Mouse (Mus musculus): Measurements from ENCODE around the gene Gpr25.

DNA sequence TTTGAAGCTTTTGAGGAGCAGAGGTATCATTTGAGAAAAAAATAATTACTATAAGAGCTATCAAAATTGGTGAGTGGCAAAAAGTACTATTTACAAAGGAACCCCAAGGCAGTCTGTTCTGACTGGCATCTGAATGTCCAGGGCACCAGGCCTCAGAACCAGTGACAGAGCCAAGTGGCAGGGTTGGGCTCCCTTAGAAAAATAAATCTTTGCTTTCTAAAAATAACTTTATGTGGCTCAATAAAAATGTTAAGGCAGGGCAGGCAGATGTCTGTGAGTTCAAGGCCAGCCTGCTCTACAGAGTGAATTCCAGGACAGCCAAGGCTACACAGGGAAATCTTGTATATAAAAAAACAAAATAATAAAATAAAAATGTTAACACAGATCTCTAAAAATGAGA, 33.3 kb upstream of the Gpr25 start:
- TF ChIP-seq USF2 (IDR thresholded peaks at IDR 0.05; ENCODE audit: borderline replicate concordance in 1 of 2, insufficient read depth in 1 of 2, low read depth in 1 of 2, low read length in 2 of 2), result no peak
- TF ChIP-seq MAX (IDR thresholded peaks at IDR 0.05; ENCODE audit: low read length), result no peak
- TF ChIP-seq CTCF (IDR thresholded peaks at IDR 0.05 in 2 of 3, conservative IDR thresholded peaks at IDR 0.05 in 1 of 3; ENCODE audit: control insufficient read depth in 1 of 3, insufficient read depth in 1 of 3, low read depth in 2 of 3, low read length in 3 of 3, poor library complexity in 1 of 3, severe bottlenecking in 1 of 3), result no peak
- TF ChIP-seq CHD2 (IDR thresholded peaks at IDR 0.05; ENCODE audit: low read length), result no peak
- TF ChIP-seq NRF1 (IDR thresholded peaks at IDR 0.05; ENCODE audit: insufficient read depth, low read depth, low read length, poor library complexity, severe bottlenecking), result no peak

Measured in MEL (cell line).